Mouse (Mus musculus): ENCODE measurements around the gene Tenm1. TPM values are rescaled to one million over a fixed set of nuclear protein-coding genes. Genes with fewer than 3 reads are reported as not detected.

The Tenm1 gene
- polyA plus RNA-seq, 1 experiment from 2014 or later = 0.54 TPM

DNA sequence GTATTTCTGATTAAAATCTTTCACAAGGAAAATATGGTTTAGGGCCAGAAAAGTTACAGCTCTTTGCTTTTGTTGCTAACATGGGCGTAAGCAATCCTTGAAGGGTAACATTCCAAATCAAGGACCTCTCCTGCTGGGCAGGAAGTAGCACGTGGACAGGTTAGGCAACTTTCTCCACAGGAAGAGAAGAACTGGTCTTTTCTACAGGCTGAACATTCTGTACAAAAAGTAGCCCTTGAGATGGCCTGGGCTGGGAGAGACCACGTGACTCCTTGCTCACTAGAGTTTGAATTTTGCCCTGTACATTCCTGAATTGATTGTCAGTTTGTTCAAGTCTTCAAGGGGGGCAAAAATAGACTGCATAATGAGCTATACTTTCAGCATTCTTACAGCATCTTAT lies 728.6 kb downstream of the Tenm1 start:
- Histone ChIP-seq H3K27me3 (replicated peaks) (no peaks in the 10 kb centered on the region), H3K4me1 (replicated peaks) (no peaks in the 10 kb centered on the region), H3K4me2 (replicated peaks) (no peak overlapping the region), H3K9ac (no peak overlapping the region), H3K27ac (no peak overlapping the region), H3K4me3 (replicated peaks) (no peak overlapping the region), H3K36me3 (no peaks in the 10 kb centered on the region), H3K9me3 (no peaks in the 10 kb centered on the region)
- 57% methylated on average over 3 of the region's 3 CpGs for WGBS
- no peak for ATAC-seq

DNA sequence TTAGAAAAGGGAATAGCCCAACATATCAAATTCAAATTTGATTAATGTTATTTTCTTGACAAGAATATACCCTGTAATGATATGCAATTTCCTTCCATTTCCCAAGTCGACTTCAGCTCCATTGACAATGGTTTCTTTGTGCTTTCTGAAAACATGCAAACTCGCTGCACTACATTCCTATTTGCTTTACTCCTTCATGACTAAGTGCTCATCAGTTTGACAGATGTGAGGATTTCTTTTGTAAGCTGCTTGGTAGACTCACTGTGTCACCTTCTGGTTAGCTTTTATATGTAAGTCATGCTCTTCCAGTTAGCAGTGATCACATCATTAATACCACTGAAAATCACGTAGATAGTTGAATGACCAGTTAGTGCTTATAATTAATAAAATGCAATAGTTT lies 781.8 kb downstream of the Tenm1 start:
- no peak for ATAC-seq
- WGBS = 64% methylated on average over 3 of the region's 3 CpGs
- no peaks in the 10 kb centered on the region for H3K4me1 ChIP-seq (replicated peaks)

DNA sequence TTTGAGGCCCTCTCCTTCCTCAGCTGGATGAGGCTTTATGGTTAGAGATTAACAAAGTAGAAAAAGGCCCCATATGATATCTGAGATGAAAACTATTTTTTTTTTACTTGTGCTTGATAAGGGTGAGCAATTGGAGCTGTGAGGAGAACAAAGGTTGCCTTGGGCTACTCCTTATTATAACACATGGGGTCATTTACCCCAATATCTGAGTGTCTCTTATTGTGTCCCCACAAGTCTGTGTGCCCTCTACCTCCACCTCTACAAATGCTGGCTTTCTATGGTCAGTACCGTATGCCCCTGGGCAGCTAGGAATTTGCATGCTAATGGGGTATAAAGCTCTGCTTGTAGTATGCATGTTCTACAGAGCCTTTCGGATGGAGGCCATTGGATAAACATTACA lies 848.4 kb downstream of the Tenm1 start:
- ATAC-seq = peak; percentile 62; the same call in 1 of the 2 replicates
- 52% methylated on average over 2 of the region's 2 CpGs for WGBS
- Histone ChIP-seq H3K27ac (no peak overlapping the region), H3K4me2 (replicated peaks) (no peak overlapping the region), H3K4me1 (replicated peaks) (no peaks in the 10 kb centered on the region), H3K27me3 (replicated peaks) (no peaks in the 10 kb centered on the region), H3K9me3 (no peaks in the 10 kb centered on the region), H3K4me3 (replicated peaks) (no peak overlapping the region), H3K36me3 (no peaks in the 10 kb centered on the region), H3K9ac (no peak overlapping the region)

More for the DNA sequence above, 781.8 kb downstream of the Tenm1 start:
- no peaks in the 10 kb centered on the region for H3K27me3 ChIP-seq (replicated peaks)
- no peak overlapping the region for H3K4me2 ChIP-seq (replicated peaks)
- no peak overlapping the region for H3K27ac ChIP-seq
- no peak overlapping the region for H3K4me3 ChIP-seq (replicated peaks)
- H3K9me3 ChIP-seq = no peaks in the 10 kb centered on the region
- no peaks in the 10 kb centered on the region for H3K36me3 ChIP-seq
- H3K9ac ChIP-seq = no peak overlapping the region

DNA sequence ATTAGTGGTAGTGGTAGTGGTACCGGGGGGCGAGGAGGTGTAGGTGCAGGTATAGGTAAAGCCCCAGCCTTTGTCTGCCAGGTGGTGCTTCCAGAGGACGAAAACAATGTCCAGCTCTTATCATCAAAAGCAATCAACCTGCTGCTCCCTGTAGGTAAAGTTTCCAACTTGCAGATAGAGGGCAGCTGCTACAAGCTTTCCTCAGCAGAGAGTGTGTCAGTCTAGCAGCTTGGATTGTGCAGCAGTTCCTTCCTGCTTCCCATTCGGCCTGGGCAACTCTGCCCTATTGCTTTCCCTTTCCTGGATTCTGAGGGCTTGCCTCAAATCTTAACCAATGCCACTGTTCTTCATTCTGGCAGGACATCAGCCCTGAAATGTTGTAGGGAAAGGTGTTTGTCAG lies 870.2 kb downstream of the Tenm1 start:
- WGBS = 64% methylated on average over 4 of the region's 4 CpGs
- Histone ChIP-seq H3K4me1 (replicated peaks) (no peaks in the 10 kb centered on the region), H3K27me3 (replicated peaks) (no peaks in the 10 kb centered on the region), H3K36me3 (no peaks in the 10 kb centered on the region), H3K4me3 (replicated peaks) (no peak overlapping the region), H3K9ac (no peak overlapping the region), H3K27ac (no peak overlapping the region), H3K9me3 (no peaks in the 10 kb centered on the region), H3K4me2 (replicated peaks) (no peak overlapping the region)
- no peak for ATAC-seq

DNA sequence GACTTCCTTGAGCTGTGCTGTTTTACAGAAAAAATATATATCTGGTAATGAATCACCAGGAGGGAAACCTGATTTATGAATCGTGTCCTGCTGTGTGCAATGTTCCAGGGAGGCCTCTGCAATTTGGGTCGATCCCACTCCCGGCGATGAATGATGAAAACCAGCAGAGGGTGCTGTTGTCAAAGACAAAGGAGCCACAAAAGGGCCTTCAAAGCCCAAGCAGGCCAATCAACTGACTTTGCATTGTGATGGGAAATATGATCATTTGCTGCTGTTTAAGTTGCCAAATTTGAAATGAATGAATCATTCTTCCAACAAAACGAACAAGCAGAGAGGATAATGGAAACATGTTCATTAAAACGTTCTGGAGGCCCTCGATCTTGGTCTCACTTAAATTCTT lies 871.6 kb downstream of the Tenm1 start:
- Histone ChIP-seq H3K9ac (no peak overlapping the region), H3K9me3 (no peaks in the 10 kb centered on the region), H3K4me2 (replicated peaks) (no peak overlapping the region), H3K27me3 (replicated peaks) (no peaks in the 10 kb centered on the region), H3K4me1 (replicated peaks) (no peaks in the 10 kb centered on the region), H3K36me3 (no peaks in the 10 kb centered on the region), H3K27ac (no peak overlapping the region), H3K4me3 (replicated peaks) (no peak overlapping the region)
- 26% methylated on average over 7 of the region's 7 CpGs for WGBS
- no peak for ATAC-seq

DNA sequence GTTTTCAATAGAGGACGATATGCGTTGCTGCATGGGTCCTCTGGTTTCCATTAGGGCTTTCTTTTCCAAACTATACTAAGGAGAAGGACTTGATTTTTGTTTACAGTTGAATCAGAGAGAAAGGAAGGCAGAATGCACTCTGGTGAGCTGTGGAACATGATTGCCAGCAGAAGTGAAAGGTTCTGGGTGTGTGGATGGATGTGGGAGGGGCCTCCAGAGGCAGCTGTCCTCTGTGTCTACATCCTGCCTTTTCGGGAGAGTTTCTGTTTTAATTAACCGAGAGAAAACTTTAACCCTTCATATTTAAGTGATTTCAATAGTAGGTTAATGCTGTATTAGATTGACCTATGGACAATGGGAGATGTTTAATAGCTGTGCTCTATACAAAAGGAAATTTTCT lies 880.4 kb downstream of the Tenm1 start:
- no peak overlapping the region for H3K9ac ChIP-seq
- ATAC-seq = no peak
- 72% methylated on average over 4 of the region's 4 CpGs for WGBS
- H3K27ac ChIP-seq = no peak overlapping the region
- H3K36me3 ChIP-seq = no peaks in the 10 kb centered on the region
- H3K27me3 ChIP-seq (replicated peaks) = no peaks in the 10 kb centered on the region
- H3K4me3 ChIP-seq (replicated peaks) = no peak overlapping the region
- no peak overlapping the region for H3K4me2 ChIP-seq (replicated peaks)
- H3K4me1 ChIP-seq (replicated peaks) = no peaks in the 10 kb centered on the region
- H3K9me3 ChIP-seq = no peaks in the 10 kb centered on the region

DNA sequence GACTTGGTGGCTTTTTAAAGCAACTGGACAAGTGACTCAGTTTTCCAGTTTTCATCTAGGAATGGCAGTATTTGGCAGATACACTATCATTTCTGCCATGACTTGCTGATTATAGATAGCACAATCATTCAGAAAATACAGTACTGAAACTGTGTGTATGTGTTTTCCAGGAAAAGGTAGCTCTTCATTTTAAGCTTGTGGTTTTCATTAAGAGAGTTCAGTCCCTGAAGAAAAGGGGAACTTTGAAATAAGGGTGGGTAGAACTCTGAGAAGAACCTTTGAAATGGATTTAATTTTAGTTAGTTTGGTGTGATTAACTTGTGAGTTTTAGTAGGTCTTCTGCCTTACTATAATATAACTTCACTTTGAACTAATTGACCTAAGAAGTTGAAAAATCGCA lies 883.9 kb downstream of the Tenm1 start:
- ATAC-seq = no peak
- no peaks in the 10 kb centered on the region for H3K36me3 ChIP-seq
- no peak overlapping the region for H3K4me3 ChIP-seq (replicated peaks)
- H3K9ac ChIP-seq = no peak overlapping the region
- H3K4me1 ChIP-seq (replicated peaks) = no peaks in the 10 kb centered on the region
- no peak overlapping the region for H3K27ac ChIP-seq
- no peaks in the 10 kb centered on the region for H3K9me3 ChIP-seq
- WGBS = 75% methylated on average over 1 of the region's 1 CpGs
- no peak overlapping the region for H3K4me2 ChIP-seq (replicated peaks)
- H3K27me3 ChIP-seq (replicated peaks) = no peaks in the 10 kb centered on the region

DNA sequence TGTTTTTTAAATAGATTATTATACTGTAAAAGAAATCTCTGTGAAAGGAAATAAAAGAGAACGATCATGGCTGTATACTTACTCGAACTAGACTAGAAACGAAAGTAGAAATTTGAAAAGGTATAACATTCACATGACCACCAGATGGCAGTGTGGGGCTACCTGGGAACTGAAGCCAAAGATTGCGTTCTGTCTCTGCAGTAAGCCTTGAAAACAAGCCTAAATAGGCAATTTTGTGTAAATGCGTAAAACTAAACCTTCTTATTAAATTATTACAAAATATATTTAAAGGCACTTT lies 888.2 kb downstream of the Tenm1 start:
- no peak overlapping the region for H3K27ac ChIP-seq
- no peaks in the 10 kb centered on the region for H3K27me3 ChIP-seq (replicated peaks)
- 36% methylated on average over 5 of the region's 5 CpGs for WGBS
- ATAC-seq = no peak
- H3K4me2 ChIP-seq (replicated peaks) = peak overlapping the region; percentile 19
- H3K9me3 ChIP-seq = no peaks in the 10 kb centered on the region
- no peaks in the 10 kb centered on the region for H3K36me3 ChIP-seq
- H3K4me1 ChIP-seq (replicated peaks) = no peaks in the 10 kb centered on the region
- no peak overlapping the region for H3K9ac ChIP-seq
- no peak overlapping the region for H3K4me3 ChIP-seq (replicated peaks)

DNA sequence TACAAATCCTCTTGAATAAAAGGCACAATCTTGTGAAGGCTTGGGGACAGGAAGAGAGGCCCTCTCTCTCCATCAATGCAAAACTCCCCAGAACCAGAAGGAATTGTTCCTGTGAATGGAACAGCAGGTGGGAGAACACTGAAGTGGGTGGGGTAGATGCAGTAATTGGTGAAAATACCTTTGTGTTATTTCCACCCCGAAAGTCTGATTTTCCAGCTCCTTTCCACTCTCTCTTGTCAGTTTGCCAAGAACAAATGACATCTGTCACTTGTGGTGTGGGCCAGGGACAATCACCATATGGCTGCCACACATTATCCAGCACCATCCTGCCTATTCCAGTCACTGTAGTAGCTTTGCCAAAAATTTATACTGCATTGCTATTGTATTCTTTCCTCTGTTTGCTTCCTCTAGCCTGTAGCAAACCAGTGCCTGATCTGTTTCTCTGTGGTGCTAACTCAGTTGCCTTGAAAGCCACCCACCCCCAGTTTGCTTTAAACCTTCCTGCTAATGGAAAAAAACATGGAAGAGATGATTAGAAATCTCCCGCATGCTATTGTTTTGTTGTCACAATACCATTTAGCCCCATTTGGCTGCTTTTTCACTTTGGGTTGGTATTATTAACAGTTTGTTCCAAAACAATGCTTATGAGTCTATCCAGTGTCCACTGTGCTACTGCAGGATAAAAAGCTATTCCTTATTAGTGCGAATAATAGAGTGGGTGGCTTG lies 888.7 kb downstream of the Tenm1 start:
- no peak overlapping the region for H3K9ac ChIP-seq
- no peak for ATAC-seq
- WGBS = 42% methylated on average over 3 of the region's 3 CpGs
- no peaks in the 10 kb centered on the region for H3K27me3 ChIP-seq (replicated peaks)
- H3K9me3 ChIP-seq = no peaks in the 10 kb centered on the region
- peak overlapping the region; percentile 19 for H3K4me2 ChIP-seq (replicated peaks)
- no peaks in the 10 kb centered on the region for H3K4me1 ChIP-seq (replicated peaks)
- no peak overlapping the region for H3K27ac ChIP-seq
- H3K36me3 ChIP-seq = no peaks in the 10 kb centered on the region
- H3K4me3 ChIP-seq (replicated peaks) = no peak overlapping the region

DNA sequence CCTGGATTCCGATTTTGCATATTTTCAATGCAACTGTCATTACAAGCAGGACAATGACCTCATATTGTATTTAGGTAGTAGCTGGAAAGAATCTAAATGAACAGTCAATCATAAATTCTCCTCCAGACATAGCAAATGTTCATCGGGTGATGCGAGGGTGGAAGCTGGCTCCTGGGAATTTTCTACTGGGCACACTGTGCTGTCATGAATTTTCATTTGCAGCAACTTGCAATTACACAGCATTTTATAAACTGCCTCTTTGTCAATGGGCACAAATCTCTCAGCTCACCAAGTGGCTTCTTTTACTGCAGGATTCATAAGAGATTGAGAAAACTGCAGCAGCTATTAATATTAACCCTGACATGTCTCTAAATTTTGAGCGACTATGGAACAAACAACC lies 898.2 kb downstream of the Tenm1 start:
- no peak for ATAC-seq
- no peak overlapping the region for H3K4me2 ChIP-seq (replicated peaks)
- H3K9ac ChIP-seq = no peak overlapping the region
- no peak overlapping the region for H3K4me3 ChIP-seq (replicated peaks)
- no peaks in the 10 kb centered on the region for H3K4me1 ChIP-seq (replicated peaks)
- H3K9me3 ChIP-seq = no peaks in the 10 kb centered on the region
- no peaks in the 10 kb centered on the region for H3K27me3 ChIP-seq (replicated peaks)
- no peak overlapping the region for H3K27ac ChIP-seq
- 75% methylated on average over 4 of the region's 4 CpGs for WGBS
- no peaks in the 10 kb centered on the region for H3K36me3 ChIP-seq

DNA sequence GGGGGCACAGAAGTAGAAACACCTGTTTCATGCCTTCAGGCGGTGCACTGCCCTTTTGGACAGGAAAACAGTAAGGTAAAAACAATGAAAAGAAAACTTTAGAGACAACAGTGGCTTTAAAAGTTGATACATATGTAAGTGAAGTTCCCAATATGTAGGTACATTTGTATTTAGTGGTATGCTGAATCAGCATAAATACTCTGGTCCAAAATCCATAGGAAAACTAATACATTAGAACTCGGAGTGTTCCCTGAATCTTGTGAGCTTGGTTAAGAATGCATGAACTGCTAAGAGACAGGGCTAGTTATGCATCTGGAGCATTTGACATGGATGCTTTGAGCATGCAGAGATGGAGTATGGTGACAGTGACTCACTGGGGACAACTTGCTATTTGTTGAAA lies 906.1 kb downstream of the Tenm1 start:
- WGBS = 89% methylated on average over 2 of the region's 2 CpGs
- no peak overlapping the region for H3K9ac ChIP-seq
- H3K9me3 ChIP-seq = no peaks in the 10 kb centered on the region
- no peak overlapping the region for H3K4me3 ChIP-seq (replicated peaks)
- no peak overlapping the region for H3K27ac ChIP-seq
- ATAC-seq = no peak
- no peaks in the 10 kb centered on the region for H3K36me3 ChIP-seq
- H3K27me3 ChIP-seq (replicated peaks) = no peaks in the 10 kb centered on the region
- H3K4me2 ChIP-seq (replicated peaks) = no peak overlapping the region
- no peaks in the 10 kb centered on the region for H3K4me1 ChIP-seq (replicated peaks)

DNA sequence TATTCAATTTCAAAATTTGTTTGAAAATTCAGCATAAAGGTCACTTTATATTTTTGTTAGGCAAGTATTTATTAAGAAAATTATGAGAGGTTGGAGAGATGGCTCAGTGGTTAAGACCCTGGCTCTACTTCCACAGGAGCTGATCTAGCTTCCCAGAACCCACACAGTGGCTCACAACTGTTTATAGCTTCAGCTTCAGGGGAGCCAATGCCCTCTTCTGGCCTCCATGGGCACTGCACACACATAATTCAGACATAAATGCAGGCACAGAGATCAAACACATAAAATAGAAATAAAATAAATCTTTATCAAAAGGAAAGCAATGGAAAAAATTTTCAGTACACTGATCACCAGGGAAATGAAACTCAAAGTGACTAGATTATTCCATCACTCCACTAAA lies 916.4 kb downstream of the Tenm1 start:
- H3K36me3 ChIP-seq = no peaks in the 10 kb centered on the region
- no peak overlapping the region for H3K9ac ChIP-seq
- no peak overlapping the region for H3K4me3 ChIP-seq (replicated peaks)
- H3K4me1 ChIP-seq (replicated peaks) = no peaks in the 10 kb centered on the region
- no peak for ATAC-seq
- no peak overlapping the region for H3K27ac ChIP-seq
- H3K4me2 ChIP-seq (replicated peaks) = no peak overlapping the region
- no peaks in the 10 kb centered on the region for H3K9me3 ChIP-seq
- no peaks in the 10 kb centered on the region for H3K27me3 ChIP-seq (replicated peaks)

DNA sequence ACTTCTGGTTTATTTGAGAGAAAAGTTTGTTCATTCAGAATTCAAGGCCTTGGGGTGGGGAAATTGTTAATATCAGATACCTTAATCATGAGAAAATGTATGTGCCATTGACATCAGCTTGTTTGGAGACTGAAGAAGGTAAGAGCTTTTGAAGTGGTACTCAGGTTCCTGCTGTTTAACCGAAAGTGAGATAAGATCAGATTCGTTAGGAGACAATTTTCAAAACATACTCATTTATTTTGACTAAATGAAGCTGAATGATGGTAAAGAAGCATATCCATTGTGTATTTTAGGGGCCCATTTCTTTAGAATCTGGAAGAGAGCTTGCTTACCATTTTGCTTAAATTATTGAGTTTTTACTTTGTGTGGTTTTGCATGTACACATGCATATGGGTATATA lies 917.8 kb downstream of the Tenm1 start:
- Histone ChIP-seq H3K4me2 (replicated peaks) (no peak overlapping the region), H3K9me3 (no peaks in the 10 kb centered on the region), H3K4me3 (replicated peaks) (no peak overlapping the region), H3K36me3 (no peaks in the 10 kb centered on the region), H3K27ac (no peak overlapping the region), H3K4me1 (replicated peaks) (no peaks in the 10 kb centered on the region), H3K27me3 (replicated peaks) (no peaks in the 10 kb centered on the region), H3K9ac (no peak overlapping the region)
- WGBS = 83% methylated on average over 2 of the region's 2 CpGs
- ATAC-seq = no peak
